Mouse (Mus musculus) liver, embryonic 14.5 days (tissue): ENCODE data around the gene Tnfsf12.

Experiments used
- CTCF ChIP-seq: IDR thresholded peaks from 2 replicates; pipeline ENCODE4 v1.5.1; 2016; ENCODE audit warnings: antibody characterized with exemption, low read depth, control low read depth
- EP300 ChIP-seq: IDR thresholded peaks from 2 replicates; pipeline ENCODE4 v1.6.1; 2016; ENCODE audit warnings: antibody characterized with exemption, low read depth

GRCm38 (mm10) chr11:69682209-69682839 lies 13.3 kb downstream of the Tnfsf12 start:
- TF ChIP-seq CTCF (no peak), EP300 (no peak)
